Mouse (Mus musculus) left cerebral cortex, adult 18-20 months (tissue): Measurements from ENCODE around the gene Stam2. TPM values are rescaled to one million over a fixed set of nuclear protein-coding genes. Genes with fewer than 3 reads are reported as not detected.

Experiments
- DNase-seq, 2 experiments: peaks; one replicate each; pipeline ENCODE4 v3.0.0; 2021 to 2022; ENCODE audit warnings: low spot score in 2 of 2, mixed read lengths in 1 of 2
- long read RNA-seq, 2 experiments: library from polyadenylated mRNA; stranded (forward); transcript quantifications; one replicate each; pipeline ENCODE4 v2.0.0; 2021
- total RNA-seq, 2 experiments: library from RNA; stranded (reverse); gene quantifications; 2 replicates each; pipeline ENCODE4 v1.2.3; 2021

Stam2 gene
- total RNA-seq, result 10 to 100 TPM; 24.5 to 25.8 TPM
- long read RNA-seq, experiment 1, full-length matches to known transcripts, result 5 of 21 reads
- long read RNA-seq, experiment 1, partial matches to known transcripts, result 2 of 21 reads
- long read RNA-seq, experiment 1, other reads (novel, unspliced or antisense), result 14 of 21 reads
- long read RNA-seq, experiment 2, full-length matches to known transcripts, result 9 of 21 reads
- long read RNA-seq, experiment 2, partial matches to known transcripts, result 3 of 21 reads
- long read RNA-seq, experiment 2, other reads (novel, unspliced or antisense), result 9 of 21 reads

DNA sequence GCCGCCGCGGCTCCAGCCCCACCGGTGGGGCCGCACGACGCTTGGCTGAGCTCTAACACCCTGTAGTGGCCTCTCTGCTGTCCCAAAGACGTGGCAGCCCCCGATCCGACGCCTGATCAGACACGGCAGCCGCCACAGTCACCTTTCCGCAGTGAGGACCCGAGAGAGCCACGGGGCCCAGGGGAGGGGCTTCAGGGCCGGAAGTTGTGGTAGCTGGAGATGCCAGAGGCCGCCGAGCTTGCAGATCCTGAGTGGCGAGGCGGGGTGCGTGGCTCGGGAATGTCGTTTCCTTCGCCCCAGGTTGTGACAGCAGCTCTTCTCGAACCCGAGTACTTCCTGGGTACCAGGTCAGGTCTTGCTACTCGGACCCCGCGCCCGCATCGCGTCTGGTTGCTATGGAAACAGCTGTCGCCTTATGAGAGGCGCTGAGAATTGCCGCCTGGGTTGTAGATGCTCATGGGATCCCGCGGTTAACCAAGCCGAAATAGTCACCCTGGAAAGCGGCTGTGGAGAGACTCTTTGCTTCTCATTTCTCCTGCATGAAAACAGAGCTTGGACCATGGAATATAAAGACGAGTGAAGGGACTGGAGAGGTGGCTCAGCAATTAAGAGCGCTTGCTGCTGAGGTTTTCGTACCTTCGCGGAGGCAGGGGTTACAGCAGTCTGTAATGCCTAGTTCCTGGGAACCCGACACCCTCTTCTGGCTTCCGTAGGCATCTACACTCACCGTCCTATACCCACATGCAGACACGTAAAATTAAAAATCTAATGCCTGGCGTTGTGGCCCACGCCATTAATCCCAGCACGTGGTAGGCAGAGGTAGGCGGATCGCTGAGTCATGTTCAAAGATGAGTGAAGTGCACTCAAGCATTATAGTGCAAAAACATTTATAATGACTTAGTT, at the start of gene Stam2:
Gene Stam2, minus strand, starts transcription at position 26 of the 903 bp plus-strand sequence.
- peak; percentile 81 to 89 for DNase-seq

DNA sequence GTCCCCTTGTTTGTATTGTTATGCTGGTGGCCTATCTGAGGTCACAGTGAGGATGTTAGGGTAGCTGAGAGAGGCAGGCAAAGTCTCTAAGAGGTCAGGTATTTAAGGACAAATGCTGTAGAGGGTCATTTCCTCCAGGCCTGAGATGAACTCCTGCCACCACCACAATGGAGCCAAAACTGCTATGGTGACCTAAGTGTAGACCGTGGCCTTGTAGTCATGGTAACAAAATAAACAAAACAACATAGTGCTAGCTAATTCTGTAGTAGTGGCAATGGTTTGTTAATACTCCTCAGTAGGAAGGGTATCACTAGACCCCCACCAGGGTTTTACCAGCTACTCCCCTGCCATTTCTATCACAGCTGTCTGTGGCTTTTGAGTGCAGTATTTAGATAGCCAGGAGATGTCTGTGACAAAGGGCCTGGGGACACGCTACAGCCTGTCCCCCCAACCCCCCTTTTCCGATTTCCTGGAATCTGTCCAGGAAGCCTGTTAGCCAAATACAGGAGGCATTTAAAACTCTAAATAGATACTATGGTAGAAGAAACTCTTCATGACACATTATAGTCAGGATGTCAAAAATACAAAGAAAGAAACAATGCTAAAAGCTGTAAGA, 43.1 kb upstream of the Stam2 start:
- no peak for DNase-seq

DNA sequence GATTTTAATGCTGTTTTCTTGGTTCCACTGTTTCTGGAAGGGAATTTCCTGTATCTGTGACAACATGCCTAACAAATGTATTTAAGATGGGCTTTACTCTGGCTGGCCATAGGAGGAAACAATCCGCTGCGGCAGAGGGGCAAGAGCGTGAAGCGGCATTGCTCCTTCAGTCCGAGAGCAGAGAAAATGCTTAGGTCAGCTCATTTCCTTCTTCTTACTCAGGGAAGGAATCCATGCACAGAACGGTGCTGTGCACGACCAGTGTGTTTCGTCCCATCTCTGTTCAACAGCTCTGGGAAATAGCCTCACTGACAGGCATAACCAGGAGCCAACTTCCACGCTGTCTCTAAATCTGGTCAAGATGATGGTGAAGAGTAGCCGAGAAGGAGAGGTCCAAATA, 37.9 kb upstream of the Stam2 start:
- no peak for DNase-seq

DNA sequence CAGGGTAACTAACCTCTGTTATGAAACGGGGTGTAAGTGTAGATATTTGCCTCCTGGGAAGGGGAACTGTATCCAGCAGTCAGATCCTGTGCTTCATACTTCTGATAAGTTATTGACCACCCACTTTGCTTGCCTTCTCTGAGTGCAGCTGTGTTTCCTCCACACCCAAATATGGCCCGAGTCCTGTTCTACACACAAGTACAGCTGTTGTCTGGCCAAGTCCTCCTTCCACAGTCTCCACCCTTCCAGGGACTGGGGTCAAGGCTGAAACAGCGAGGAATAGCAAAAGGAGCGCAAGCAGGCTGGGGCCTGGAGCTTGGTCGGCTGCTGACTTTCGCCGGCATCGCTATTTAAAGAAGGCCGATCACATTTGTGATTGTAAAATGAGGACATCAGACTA, 37.3 kb upstream of the Stam2 start:
- no peak for DNase-seq

DNA sequence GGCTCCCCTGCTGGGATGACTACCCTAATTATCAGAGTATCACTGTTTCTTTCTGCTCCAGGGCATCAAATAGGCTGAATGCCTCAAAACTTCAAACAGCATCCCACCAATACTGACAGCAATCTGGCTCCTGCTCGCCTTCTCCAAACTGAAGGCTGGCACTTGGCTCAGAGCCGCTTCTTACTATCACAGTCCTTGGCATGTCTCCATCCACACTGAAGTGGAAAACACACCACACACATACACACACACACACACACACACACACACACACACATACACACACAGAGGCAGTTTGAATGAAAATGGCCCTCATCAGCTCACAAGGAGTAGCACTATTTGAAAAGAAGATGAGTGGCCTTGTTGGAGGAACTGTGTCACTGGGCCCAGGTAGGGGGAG, 35.8 kb upstream of the Stam2 start:
- no peak for DNase-seq

DNA sequence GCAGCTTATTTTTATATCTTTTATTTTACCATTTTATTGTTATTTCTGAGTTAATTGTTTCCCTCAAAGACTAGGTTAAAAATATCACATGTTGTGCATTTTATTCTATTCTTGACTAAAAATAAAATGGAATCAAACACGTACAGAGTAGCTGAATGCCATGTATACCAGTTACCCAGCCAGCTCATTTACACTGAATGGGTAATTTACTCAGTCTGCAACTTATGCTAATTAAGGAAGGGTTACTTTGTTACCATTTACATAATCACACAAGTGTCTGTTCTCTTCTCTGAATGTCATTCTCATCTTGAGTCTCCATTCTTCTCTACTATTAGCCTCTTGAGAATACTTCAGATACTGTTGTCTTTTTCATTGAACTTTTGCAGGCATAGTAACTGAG, 32.3 kb upstream of the Stam2 start:
- DNase-seq, result no peak

DNA sequence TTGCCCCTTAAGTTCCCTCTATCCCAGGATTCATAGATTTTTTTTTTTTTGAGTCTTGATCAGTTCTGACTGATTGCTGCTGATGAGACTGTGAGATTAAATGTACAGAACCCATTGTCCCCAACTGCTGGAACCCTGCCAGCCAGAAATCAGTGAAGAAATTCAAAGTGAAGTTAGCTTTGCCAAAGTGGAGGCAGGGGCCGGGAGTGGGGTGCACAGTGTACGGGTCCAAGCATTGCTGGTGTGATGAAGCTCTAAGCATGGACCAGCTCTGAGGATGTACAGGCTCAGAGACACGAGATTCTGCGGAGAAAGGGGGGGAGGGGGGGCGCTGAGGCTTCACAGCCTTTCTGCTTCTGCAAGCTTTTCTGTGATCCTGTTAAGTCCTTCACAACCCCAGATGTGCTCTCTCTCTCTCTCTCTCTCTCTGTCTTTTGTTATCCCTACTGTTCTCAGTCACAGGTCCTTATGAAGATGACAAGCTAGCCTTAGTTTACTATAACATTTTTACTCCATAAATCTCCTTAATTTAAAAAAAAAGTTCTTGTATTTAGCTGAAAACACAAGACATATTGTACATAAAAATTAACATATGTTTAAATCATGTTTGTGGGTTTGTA, 30.8 kb upstream of the Stam2 start:
- no peak for DNase-seq

DNA sequence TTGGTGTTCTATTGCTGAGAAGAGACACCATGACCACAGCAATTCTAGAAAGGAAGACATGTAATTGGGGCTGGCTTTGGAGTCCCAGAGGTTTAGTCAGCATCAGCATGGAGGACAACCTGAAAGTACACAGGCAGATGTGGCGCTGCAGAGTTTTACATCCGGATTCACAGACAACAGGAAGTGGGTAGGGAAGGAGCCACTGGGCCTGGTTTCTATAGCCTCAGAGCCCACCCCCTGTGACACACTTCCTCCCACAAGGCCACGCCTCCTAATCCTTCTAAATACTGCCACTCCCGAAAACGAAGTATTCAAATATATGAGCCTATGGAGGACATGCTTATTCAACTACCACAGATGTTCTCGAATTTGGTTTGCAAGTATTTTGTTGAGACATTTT, 23.0 kb upstream of the Stam2 start:
- DNase-seq, result no peak

DNA sequence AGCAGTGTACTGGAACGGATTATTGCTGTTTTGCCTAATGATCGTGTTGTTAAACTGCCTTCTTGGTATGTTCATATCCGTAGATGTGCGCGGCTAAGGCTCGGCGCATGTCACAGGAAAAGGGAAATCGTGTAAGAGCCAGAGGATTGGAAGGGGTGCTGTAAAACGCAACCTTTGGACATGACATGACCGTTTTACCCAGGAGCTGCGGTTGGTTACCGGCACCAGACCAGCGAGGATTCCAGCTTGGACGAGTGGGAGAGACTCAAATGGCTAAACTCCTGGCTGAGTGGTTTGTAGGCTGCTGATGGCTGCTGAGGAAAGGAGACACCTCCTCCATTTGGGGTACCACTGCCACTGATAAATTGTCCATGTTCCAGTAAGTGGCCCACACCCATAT, 21.8 kb upstream of the Stam2 start:
- DNase-seq, result no peak

DNA sequence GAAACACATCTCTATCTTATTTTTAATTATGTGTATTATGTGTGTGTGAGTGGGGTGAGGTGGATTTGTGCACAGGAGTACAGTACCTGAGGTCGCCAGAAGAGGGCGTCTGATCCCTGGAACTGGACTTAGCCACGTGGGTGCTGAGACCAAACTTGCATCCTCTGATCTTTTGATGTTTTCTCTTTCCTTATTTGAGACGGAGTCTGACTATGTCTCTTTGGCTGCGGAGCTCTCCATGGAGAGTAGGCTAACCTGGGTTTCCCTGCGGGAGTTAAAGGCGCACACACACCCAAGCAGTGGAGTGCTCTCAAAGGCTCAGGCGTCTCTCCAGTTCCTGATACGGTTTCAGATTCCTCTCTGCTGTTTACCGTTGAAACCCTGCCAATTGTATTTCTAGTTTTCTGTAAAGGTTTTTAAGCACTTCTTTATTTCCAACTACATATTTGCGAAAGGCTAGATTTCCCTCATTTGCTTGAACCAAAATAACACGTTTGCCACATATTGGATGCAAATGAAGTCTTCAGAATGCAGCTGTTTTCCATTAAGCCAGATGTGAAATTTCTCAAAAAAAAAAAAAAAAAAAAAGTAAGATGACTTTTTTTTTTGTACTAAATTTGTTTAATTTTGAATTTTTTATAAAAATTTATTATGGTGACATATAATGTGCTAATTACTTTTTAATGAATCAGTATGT, 21.1 kb upstream of the Stam2 start:
- DNase-seq, result peak; percentile 78 to 88

DNA sequence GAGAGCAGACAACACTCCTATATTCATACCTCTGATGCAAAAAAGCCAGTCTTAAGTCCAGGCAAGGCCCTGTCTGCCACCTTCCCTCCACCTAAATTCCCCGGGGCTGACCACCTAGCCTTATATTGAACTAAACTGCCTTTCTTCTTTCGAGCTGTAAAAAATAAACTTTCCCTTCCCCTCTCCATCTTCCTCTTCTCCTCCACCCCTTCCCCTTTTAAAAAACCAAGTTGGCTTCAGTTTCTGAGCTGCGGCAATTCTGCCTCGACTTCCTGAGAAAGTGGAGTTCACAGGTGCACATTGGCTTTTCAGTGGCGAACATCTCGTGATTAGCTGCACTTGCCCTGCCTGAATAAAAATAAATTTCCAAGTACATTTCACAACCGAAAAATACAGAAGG, 20.4 kb upstream of the Stam2 start:
- no peak for DNase-seq

DNA sequence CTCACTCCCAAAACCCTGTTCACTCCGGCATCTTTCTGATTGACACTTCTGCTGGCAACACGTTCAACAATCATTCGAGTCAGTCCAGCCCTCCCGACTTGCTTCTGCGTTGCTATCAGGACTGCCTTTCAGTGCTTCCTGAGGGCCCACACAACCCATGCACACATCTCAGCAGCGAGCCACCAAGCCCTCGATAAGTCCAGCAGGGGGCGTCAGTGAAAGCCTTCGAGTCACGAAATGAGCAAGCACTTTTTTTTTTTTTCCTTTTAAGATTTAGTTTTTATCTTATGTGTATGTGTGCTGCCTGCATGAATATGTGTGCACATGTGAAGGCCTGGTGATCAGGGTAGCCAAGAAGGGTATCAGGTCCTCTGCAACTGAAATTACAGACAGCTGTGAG, 16.5 kb upstream of the Stam2 start:
- peak; percentile 65 to 72 for DNase-seq

DNA sequence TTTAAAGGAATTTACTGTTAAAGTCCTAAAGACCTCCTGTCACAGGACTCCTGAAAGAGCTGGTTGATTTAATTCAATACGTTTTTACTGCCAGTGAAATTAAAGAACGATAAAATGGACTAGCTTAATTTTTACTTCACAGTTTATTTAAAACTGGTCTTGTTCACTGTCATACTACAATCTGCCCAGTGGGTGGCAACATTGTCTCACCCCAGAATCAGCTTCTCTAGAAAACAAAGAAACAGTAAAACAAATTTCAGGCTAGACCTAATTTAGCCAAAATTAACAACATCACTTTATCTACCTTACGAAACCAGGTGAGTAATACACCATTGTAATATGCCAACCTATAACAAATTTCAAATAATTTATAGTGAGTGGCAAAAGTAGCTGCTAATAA, 14.6 kb upstream of the Stam2 start:
- DNase-seq, result peak; percentile 37 to 40

DNA sequence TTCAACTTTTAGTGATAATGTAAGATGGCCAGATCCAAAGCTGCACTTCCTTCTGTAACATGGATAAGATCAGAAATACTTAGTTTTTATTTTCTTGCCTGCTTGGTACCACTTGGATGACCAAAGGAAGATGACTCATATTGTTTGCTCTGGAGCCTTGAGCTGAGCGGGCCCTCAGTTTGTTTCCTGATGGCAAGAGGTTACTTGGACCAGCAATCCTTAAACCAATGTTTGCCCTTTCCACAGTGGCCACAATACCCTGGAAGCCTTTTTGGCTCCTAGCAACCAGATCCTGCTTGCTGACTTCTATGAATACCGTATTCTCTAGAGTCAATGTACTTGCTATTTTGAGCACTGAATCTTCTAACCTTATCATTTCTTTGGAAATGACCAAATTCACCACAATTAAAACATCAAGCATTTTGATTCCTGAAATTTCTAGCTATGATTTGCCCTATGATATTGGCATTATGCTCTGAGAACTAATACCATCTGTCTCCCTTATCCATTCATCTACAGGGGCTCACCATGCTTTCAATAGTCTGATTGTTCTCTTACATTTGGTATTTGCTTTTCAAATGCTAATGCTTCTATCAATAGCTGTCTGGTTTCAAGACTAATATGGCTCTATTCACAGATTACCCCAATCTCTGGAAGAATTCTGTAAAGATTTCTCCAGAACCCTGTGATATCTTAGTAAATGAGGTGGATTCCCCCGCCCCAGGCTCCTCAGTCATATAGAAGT, 11.7 kb upstream of the Stam2 start:
- DNase-seq, result no peak

DNA sequence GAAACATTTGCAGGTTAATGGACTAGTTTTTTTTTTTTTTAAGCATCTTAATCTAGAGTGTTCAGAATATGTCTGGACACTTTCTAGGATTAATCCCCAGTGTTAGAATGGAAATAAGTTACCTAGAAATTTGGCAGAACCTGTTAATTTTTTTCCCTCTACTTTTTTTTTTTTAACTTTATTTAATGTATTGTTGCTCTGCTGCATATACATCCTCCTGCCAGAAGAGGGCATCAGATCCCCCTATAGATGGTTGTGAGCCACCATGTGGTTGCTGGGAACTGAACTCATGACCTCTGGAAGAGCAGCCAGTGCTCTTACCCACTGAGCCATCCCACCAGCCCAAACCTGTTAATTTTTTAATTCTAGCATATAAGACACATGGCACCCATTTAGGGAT, 2.0 kb upstream of the Stam2 start:
- no peak for DNase-seq

DNA sequence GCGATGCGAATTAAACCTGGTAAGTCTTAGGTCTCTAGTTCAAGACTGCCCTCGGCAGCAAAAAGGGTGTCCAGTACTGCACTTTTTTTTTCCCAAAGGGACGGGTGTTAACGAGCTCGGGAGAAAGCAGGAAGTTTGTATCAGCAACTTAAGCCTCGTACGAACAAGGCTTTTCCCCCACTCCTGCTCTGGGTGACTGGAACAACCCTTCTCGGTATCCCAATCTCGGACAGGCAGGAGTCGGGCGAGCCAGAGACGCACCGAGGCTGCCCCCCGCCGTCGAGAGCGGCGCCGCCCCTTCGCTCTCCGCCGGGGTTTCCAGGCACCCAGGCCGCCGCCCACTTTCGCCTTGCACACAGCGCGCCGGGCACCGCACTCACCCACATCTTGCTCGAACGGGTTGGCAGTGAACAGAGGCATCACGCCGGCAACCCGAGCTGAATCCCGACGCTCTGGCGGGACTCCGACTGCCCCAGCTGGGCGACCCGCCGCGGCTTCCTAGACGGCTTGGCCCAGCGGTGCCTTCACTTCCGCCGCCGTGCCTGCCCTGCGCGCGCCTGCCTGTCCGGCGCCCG, 313 bp downstream of the Stam2 start:
- DNase-seq, result peak; percentile 56 to 79

DNA sequence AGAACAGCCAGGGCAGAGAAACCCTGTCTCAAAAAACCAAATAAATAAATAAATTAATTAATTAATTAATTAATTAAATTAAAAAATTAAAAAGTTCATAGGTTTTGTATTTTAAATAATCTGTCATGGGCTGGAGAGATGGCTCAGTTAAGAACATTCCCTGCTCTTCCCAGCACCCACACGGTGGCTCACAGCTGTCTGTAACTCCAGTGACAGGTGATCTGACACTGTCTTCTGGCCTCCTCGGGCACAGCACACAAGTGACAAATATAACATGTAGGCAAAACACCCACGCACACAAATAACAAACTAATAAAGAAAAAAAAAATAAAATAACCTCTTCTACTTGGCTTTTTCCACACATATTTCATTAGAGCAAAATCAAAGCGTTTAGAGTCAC, 1.5 kb downstream of the Stam2 start:
- no peak for DNase-seq

DNA sequence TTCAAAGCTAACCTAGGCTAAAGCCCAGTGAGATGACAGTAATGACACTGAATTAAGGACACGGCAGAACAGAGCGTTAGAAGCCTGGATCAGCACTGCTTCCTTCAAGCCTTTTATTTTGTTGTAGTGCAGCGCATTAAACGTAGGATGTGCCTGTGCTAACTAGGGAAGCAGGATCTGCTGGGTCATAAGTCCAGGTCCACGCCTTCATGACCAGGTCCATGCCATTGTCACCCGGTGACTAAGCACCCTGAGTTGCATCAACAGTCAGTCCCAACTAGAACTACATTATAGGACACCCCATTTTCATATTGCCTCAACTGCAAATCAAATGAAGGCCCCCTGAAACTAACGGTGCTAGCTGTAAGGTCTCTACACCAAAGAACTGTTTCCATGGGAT, 7.6 kb downstream of the Stam2 start:
- no peak for DNase-seq

DNA sequence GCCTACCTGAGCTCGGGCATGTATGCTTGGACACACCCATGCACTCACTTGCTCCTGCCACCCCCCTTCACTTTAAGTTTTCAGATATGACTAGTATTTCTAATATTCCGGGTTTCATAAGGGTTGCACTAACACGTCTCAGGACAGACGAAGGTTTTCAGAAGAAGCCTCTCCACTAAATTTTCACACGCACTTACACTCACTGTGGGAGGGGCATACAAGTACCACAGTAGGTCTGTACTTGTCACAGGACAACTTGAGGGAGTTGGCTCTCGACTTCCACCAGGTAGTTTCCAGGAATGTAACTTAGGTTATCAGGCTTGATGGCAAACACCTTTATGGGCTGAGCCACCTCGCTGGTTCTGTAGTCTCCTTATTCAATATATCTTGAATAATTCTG, 8.4 kb downstream of the Stam2 start:
- no peak for DNase-seq

DNA sequence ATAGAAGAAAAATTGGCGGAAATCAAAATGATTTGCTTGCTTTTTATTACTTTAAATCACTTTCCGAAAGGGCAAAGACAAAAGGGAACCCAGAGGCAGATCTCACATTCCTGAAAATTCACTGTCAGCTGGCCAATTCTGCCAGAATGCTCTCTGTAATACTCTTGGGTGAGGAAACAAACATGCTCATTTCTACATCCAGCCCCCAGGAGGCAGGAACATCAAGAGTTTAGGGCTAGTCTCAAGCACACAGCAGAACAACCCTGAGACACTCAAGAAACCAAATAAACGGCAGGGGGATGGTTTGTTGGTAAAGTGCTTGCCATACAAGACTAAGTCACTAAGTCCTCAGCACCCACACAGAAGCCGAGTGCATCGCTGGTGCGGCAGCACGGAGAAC, 9.5 kb downstream of the Stam2 start:
- no peak for DNase-seq
